Mouse (Mus musculus) stomach, embryonic 15.5 days (tissue): ENCODE measurements around the gene Mlx. TPM values are rescaled to one million over a fixed set of nuclear protein-coding genes. Genes with fewer than 3 reads are reported as not detected.

Experiments
- ATAC-seq: fragments of 200-750 bp; cut with Nextera tagmentation; 2 replicates; pipeline ENCODE4 v1.8.0; 2017; ENCODE audit warnings: low read depth, moderate number of reproducible peaks, moderate TSS enrichment; ENCODE audit not compliant: insufficient read depth, low FRiP score
- H3K27ac ChIP-seq: fragments of 300-500 bp; sonication (generic); 2 replicates; pipeline ENCODE4 v1.5.1; 2015; ENCODE audit warnings: mild to moderate bottlenecking, inconsistent platforms
- H3K27me3 ChIP-seq: fragments of 300-500 bp; sonication (generic); replicated peaks from 2 replicates; pipeline ENCODE4 v1.6.1; 2015; ENCODE audit warnings: inconsistent platforms
- H3K36me3 ChIP-seq: fragments of 300-500 bp; sonication (generic); 2 replicates; pipeline ENCODE4 v1.6.1; 2015; ENCODE audit warnings: inconsistent platforms
- H3K4me1 ChIP-seq: fragments of 300-500 bp; sonication (generic); 2 replicates; pipeline ENCODE4 v1.6.1; 2015; ENCODE audit warnings: inconsistent platforms
- H3K4me2 ChIP-seq: fragments of 300-500 bp; sonication (generic); 2 replicates; pipeline ENCODE4 v1.6.1; 2015; ENCODE audit warnings: mild to moderate bottlenecking, inconsistent platforms
- H3K4me3 ChIP-seq: fragments of 300-500 bp; sonication (generic); replicated peaks from 2 replicates; pipeline ENCODE4 v1.5.1; 2015; ENCODE audit warnings: inconsistent platforms
- H3K9ac ChIP-seq: fragments of 300-500 bp; sonication (generic); 2 replicates; pipeline ENCODE4 v1.6.1; 2015; ENCODE audit warnings: inconsistent platforms
- H3K9me3 ChIP-seq: fragments of 300-500 bp; sonication (generic); 2 replicates; pipeline ENCODE4 v1.6.1; 2016; ENCODE audit warnings: inconsistent platforms
- WGBS: fragments of 180-500 bp; shearing (Covaris S2); methylation state at CpG from one replicate; pipeline ENCODE4 v1.1.7; 2015; 5-methylcytosine and 5-hydroxymethylcytosine counted together
- microRNA-seq: library from miRNA; unstranded; fragments of <30 nt; microRNA quantifications from one replicate; pipeline ENCODE4, GENCODE M21; 2016
- polyA plus RNA-seq: library from polyadenylated mRNA; unstranded; fragments of >200 nt; fragmentation: Nextera tagmentation; extraction: Ambion mirVana; gene quantifications from 2 replicates; pipeline ENCODE4 v1.2.1, GENCODE M21; 2015

Gene Mlx
- polyA plus RNA-seq, 1 experiment from 2014 or later: 54.5 TPM

GRCm38 (mm10) chr11:101131187-101131586 is 44.1 kb downstream of the Mlx start:
- Histone ChIP-seq H3K9ac (no peak overlapping the region), H3K36me3 (peaks cover 10% of the 10 kb centered on the region), H3K4me3 (no peak overlapping the region), H3K4me1 (peaks cover 10% of the 10 kb centered on the region), H3K4me2 (no peak overlapping the region), H3K9me3 (no peaks in the 10 kb centered on the region), H3K27me3 (no peaks in the 10 kb centered on the region), H3K27ac (no peak overlapping the region)
- no peak for ATAC-seq
- 68% methylated on average over 2 of the region's 2 CpGs for WGBS

GRCm38 (mm10) chr11:101131701-101132100 is 44.6 kb downstream of the Mlx start:
- Histone ChIP-seq H3K4me3 (no peak overlapping the region), H3K4me2 (no peak overlapping the region), H3K9ac (no peak overlapping the region), H3K36me3 (peaks cover 4% of the 10 kb centered on the region), H3K9me3 (no peaks in the 10 kb centered on the region), H3K4me1 (peaks cover 10% of the 10 kb centered on the region), H3K27ac (no peak overlapping the region), H3K27me3 (no peaks in the 10 kb centered on the region)
- 90% methylated on average over 6 of the region's 6 CpGs for WGBS
- ATAC-seq: no peak

GRCm38 (mm10) chr11:101133037-101133436 is 46.0 kb downstream of the Mlx start:
- 47% methylated on average over 12 of the region's 12 CpGs for WGBS
- no peaks in the 10 kb centered on the region for H3K27me3 ChIP-seq

GRCm38 (mm10) chr11:101134217-101134865 is 47.3 kb downstream of the Mlx start:
- ATAC-seq: no peak
- WGBS: 70% methylated on average over 13 of the region's 13 CpGs
- Histone ChIP-seq H3K9me3 (no peaks in the 10 kb centered on the region), H3K36me3 (no peaks in the 10 kb centered on the region), H3K9ac (no peak overlapping the region), H3K27me3 (no peaks in the 10 kb centered on the region), H3K27ac (no peak overlapping the region), H3K4me1 (peaks cover 18% of the 10 kb centered on the region), H3K4me2 (no peak overlapping the region), H3K4me3 (no peak overlapping the region)

More at GRCm38 (mm10) chr11:101133037-101133436, 46.0 kb downstream of the Mlx start:
- Histone ChIP-seq H3K27ac (no peak overlapping the region), H3K4me1 (peaks cover 10% of the 10 kb centered on the region), H3K9me3 (no peaks in the 10 kb centered on the region), H3K4me2 (no peak overlapping the region), H3K9ac (no peak overlapping the region), H3K36me3 (no peaks in the 10 kb centered on the region), H3K4me3 (no peak overlapping the region)
- no peak for ATAC-seq

- WGBS: 73% methylated on average over 7 of the region's 7 CpGs
- Histone ChIP-seq H3K4me3 (no peak overlapping the region), H3K27me3 (no peaks in the 10 kb centered on the region), H3K4me2 (no peak overlapping the region), H3K27ac (no peak overlapping the region), H3K9ac (no peak overlapping the region), H3K9me3 (no peaks in the 10 kb centered on the region), H3K36me3 (no peaks in the 10 kb centered on the region), H3K4me1 (peaks cover 18% of the 10 kb centered on the region)
- no peak for ATAC-seq
Observed at GRCm38 (mm10) chr11:101137000-101137399, 49.9 kb downstream of the Mlx start.

- Histone ChIP-seq H3K4me1 (peaks cover 15% of the 10 kb centered on the region), H3K9ac (no peak overlapping the region), H3K36me3 (no peaks in the 10 kb centered on the region), H3K27me3 (no peaks in the 10 kb centered on the region), H3K9me3 (no peaks in the 10 kb centered on the region), H3K4me3 (peak overlapping the region; percentile 23), H3K27ac (peak overlapping the region; percentile 80), H3K4me2 (peak overlapping the region; percentile 50)
- ATAC-seq: peak; percentile 50; the same call in 1 of the 2 replicates
- WGBS: 15% methylated on average over 15 of the region's 15 CpGs
Observed at GRCm38 (mm10) chr11:101138536-101139181, 51.6 kb downstream of the Mlx start.

- WGBS: 37% methylated on average over 27 of the region's 27 CpGs
Observed at GRCm38 (mm10) chr11:101140164-101140819, 53.2 kb downstream of the Mlx start.

GRCm38 (mm10) chr11:101141088-101141487 is 54.0 kb downstream of the Mlx start:
- Histone ChIP-seq H3K27ac (no peak overlapping the region), H3K4me2 (no peak overlapping the region), H3K4me3 (no peak overlapping the region), H3K36me3 (no peaks in the 10 kb centered on the region), H3K4me1 (peaks cover 15% of the 10 kb centered on the region), H3K27me3 (no peaks in the 10 kb centered on the region), H3K9ac (no peak overlapping the region), H3K9me3 (no peaks in the 10 kb centered on the region)
- 76% methylated on average over 8 of the region's 8 CpGs for WGBS
- no peak for ATAC-seq

More at GRCm38 (mm10) chr11:101140164-101140819, 53.2 kb downstream of the Mlx start:
- H3K9me3 ChIP-seq: no peaks in the 10 kb centered on the region
- ATAC-seq: no peak
- peaks cover 15% of the 10 kb centered on the region for H3K4me1 ChIP-seq
- peak overlapping the region; percentile 57 for H3K4me2 ChIP-seq
- H3K36me3 ChIP-seq: no peaks in the 10 kb centered on the region
- no peaks in the 10 kb centered on the region for H3K27me3 ChIP-seq
- H3K27ac ChIP-seq: peak overlapping the region; percentile 51; the same call in 1 of the 2 replicates
- 0 out of 2 replicates have a peak overlapping the region, but pooled peaks have one; percentile 5 for H3K9ac ChIP-seq
- H3K4me3 ChIP-seq: peak overlapping the region; percentile 26

Small RNAs within 50 kb of the gene (microRNA-seq; reads per million reads assigned to microRNA genes)
- gene Gm27626: not detected

Other genes starting within 250 kb of the Mlx start
- gene Stat5b, start 236.6 kb upstream of the Mlx start, polyA plus RNA-seq: 26.6 and 27.5 TPM in 2 replicates
- gene Stat5a, start 227.9 kb upstream of the Mlx start, polyA plus RNA-seq: 8.5 and 9.5 TPM in 2 replicates
- gene Stat3, start 147.7 kb upstream of the Mlx start, polyA plus RNA-seq: 44.5 and 46.5 TPM in 2 replicates
- gene Cavin1, start 116.4 kb upstream of the Mlx start, polyA plus RNA-seq: 306 and 329 TPM in 2 replicates
- 36.6 and 39.7 TPM in 2 replicates for gene Atp6v0a1, start 77.8 kb upstream of the Mlx start, polyA plus RNA-seq
- 17.0 and 17.9 TPM in 2 replicates for gene Naglu, start 17.3 kb upstream of the Mlx start, polyA plus RNA-seq
- gene Hsd17b1, start 8.9 kb upstream of the Mlx start, polyA plus RNA-seq: 0.13 and 0.26 TPM in 2 replicates
- 38.5 and 41.5 TPM in 2 replicates for gene Coasy, start 4.7 kb upstream of the Mlx start, polyA plus RNA-seq
- 26.9 and 27.6 TPM in 2 replicates for gene Psmc3ip, start 8.2 kb downstream of the Mlx start, polyA plus RNA-seq
- gene Retreg3, start 32.6 kb downstream of the Mlx start, polyA plus RNA-seq: 21.0 and 21.3 TPM in 2 replicates
- gene Tubg1, start 32.7 kb downstream of the Mlx start, polyA plus RNA-seq: 58.5 and 64.0 TPM in 2 replicates
- gene Tubg2, start 68.6 kb downstream of the Mlx start, polyA plus RNA-seq: 3.4 and 3.8 TPM in 2 replicates
- 2.0 and 2.6 TPM in 2 replicates for gene Cntnap1, start 83.2 kb downstream of the Mlx start, polyA plus RNA-seq
- gene Plekhh3, start 84.1 kb downstream of the Mlx start, polyA plus RNA-seq: 19.7 and 23.5 TPM in 2 replicates
- gene Ccr10, start 88.2 kb downstream of the Mlx start, polyA plus RNA-seq: 0.19 and 0.34 TPM in 2 replicates
- 14.9 and 16.7 TPM in 2 replicates for gene Ezh1, start 139.2 kb downstream of the Mlx start, polyA plus RNA-seq
- gene Ramp2, start 158.8 kb downstream of the Mlx start, polyA plus RNA-seq: 111 TPM in 2 replicates
- gene Vps25, start 166.4 kb downstream of the Mlx start, polyA plus RNA-seq: 131 and 138 TPM in 2 replicates
- 17.9 and 19.8 TPM in 2 replicates for gene Wnk4, start 173.3 kb downstream of the Mlx start, polyA plus RNA-seq
- 0.85 and 1.1 TPM in 2 replicates for gene Cntd1, start 191.7 kb downstream of the Mlx start, polyA plus RNA-seq
- 202 and 221 TPM in 2 replicates for gene Coa3, start 191.8 kb downstream of the Mlx start, polyA plus RNA-seq
- 135 and 142 TPM in 2 replicates for gene Becn1, start 215.0 kb downstream of the Mlx start, polyA plus RNA-seq
- 125 and 136 TPM in 2 replicates for gene Psme3, start 228.9 kb downstream of the Mlx start, polyA plus RNA-seq
- 1.3 and 1.4 TPM in 2 replicates for gene Aoc2, start 237.8 kb downstream of the Mlx start, polyA plus RNA-seq
- 2.0 and 3.0 TPM in 2 replicates for gene Aoc3, start 243.3 kb downstream of the Mlx start, polyA plus RNA-seq